Mouse (Mus musculus) adrenal gland (tissue): Measurements from ENCODE around the gene Krr1.
"Not testable (repeated sequence)": the region's sequence is repeated elsewhere in the genome, so short reads cannot be mapped to it uniquely, and the experiment has no call there.

Experiments used
- intact Hi-C: fragments of 180-260 bp; cut with DNase I; formaldehyde crosslinking; loops from one replicate; pipeline ENCODE4 v1.15.1; 2025

Krr1 gene

GRCm38 (mm10) chr10:111966394-111966793, 6.1 kb upstream of the Krr1 start:
- intact Hi-C loops, result no loop called here

DNA sequence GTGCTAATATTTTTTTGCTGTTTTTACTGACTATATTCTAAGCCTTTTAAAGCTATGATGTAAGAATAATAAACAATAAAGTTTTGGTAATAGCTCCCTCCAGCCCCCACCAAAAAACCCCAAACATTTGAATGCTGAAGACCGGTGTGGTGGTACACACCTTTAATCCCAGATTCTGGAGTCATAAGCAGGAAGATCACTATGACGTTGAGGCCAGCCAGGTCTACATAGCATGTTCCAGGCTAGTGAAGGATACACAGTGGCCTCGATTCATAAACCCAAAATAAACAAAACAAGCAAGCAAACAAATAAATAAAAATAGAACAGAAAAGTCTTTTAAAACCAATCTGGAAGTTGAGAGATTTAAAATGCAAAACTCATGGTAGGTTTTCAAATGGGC, 535 bp upstream of the Krr1 start:
- intact Hi-C loops, result no loop called here

DNA sequence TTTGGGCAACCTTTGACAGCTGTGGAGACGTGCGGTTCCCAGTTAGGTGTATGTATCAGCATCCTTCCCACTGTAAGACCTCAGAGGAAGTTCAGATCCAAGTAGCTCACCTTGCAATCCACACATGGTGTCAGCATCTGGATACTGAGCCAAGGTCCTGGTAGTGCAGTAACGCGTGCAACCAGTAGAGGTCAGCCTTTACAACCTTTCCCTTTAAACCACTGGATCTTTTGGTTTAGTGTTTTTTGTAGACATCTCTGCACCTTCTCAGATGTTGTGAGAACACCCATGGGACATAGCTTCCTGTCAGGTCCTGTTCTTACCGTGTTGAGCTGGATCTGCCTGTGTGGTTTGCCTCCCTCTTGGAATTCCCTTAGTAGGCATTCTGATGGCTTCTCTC, 5.1 kb downstream of the Krr1 start:
- intact Hi-C loops, result loop anchor here (5.0 kb wide), 1 partner anchor 130 kb away; no protein-coding TSS in a partner anchor

GRCm38 (mm10) chr10:111983070-111983469, 10.6 kb downstream of the Krr1 start:
- intact Hi-C loops, result no loop called here

GRCm38 (mm10) chr10:111986453-111986852, 14.0 kb downstream of the Krr1 start:
- intact Hi-C loops, result no loop called here

- intact Hi-C loops, result no loop called here
Observed at GRCm38 (mm10) chr10:111995803-111996548, 23.5 kb downstream of the Krr1 start.

GRCm38 (mm10) chr10:111996549-111996904, 24.1 kb downstream of the Krr1 start:
- intact Hi-C loops, result no loop called here

DNA sequence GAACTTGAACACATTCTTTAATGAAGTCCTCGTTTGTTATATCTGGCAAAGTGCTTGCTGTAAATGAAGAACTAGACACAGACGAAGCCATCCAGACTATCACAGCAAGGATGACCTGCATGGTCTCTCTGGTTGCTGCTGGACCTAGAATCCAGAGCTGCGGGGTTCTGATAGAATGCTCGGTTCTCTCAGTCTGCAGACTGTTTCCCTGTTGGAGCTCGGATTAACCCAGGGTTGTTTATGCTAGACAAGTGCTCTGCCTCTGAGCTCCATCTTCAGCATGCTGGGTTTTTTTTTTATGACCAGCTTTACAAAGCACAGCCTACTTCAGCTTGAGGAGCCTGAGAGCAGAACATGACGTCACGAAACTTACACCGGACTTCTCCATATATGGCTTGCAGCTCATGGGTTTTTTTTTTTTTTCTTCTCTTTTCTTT, 24.5 kb downstream of the Krr1 start:
- intact Hi-C loops, result no loop called here

GRCm38 (mm10) chr10:111997671-111998070, 25.2 kb downstream of the Krr1 start:
- intact Hi-C loops, result no loop called here

DNA sequence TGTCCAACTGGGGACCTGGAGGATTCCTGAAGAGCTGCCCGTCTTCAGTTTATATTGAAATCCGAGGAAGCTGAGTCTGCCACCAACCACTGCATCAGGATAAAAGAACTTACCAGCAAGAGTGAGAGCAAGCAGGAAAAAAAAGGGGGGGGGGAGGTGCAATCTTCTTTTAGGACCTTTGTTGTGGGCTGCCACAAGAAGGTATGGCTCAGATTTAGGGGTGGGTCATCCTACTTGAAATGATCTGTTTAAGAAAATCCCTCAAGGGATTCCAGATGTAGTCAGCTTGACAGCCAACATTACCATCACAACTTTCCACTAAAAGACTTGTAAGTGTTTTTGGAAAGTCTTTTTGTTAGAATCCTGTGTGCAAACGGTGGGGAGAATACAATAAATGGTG, 27.3 kb downstream of the Krr1 start:
- intact Hi-C loops, result no loop called here

DNA sequence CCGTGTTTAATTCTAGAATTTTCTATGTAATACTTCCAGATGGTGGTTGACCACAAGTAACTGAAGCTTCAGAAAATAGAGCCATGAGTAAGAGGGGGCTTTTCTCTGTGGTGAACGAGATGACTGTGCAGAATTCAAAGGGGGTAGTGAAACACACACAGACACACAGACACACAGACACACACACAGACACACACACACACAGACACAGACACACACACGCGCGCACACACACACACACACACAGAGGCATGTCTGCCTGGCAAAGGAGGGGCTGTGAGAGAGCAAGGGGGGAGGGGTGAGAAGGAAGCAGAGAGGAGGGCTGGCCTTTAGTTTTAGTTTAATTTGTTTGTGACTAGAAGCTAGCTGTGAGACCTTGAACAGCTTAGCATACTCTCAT, 28.1 kb downstream of the Krr1 start:
- intact Hi-C loops, result no loop called here

- intact Hi-C loops, result no loop called here
Observed at GRCm38 (mm10) chr10:112001350-112001749, 28.9 kb downstream of the Krr1 start.

- intact Hi-C loops, result no loop called here
Observed at GRCm38 (mm10) chr10:112001756-112002520, 29.5 kb downstream of the Krr1 start.

- intact Hi-C loops, result no loop called here
Observed at GRCm38 (mm10) chr10:112002544-112003215, 30.2 kb downstream of the Krr1 start, which contains the start of gene Glipr1. Gene Glipr1 (minus strand): TSS chr10:112002631.

DNA sequence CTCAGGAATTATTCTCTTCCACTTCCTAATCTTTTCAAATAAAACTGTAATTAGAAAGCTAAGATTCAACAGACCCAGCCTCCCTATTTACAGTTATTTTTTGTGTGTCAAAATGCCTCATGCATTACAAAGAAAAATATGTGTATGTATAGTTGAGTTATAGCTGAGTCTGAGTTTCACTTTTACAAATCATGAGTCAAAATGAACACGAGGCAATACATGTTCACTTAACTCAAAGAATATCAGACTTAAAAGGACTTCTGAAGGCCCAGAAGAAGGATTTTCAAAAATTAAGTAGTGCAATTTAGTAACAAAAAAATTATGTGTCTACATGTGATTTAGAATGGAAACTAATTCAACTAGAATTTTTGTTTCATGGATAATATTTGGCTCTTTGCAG, 37.0 kb downstream of the Krr1 start:
- intact Hi-C loops, result not testable (repeated sequence)

GRCm38 (mm10) chr10:112023585-112023984, 51.1 kb downstream of the Krr1 start:
- intact Hi-C loops, result loop anchor here (2.0 kb wide), 1 partner anchor 179 kb away; no protein-coding TSS in a partner anchor

DNA sequence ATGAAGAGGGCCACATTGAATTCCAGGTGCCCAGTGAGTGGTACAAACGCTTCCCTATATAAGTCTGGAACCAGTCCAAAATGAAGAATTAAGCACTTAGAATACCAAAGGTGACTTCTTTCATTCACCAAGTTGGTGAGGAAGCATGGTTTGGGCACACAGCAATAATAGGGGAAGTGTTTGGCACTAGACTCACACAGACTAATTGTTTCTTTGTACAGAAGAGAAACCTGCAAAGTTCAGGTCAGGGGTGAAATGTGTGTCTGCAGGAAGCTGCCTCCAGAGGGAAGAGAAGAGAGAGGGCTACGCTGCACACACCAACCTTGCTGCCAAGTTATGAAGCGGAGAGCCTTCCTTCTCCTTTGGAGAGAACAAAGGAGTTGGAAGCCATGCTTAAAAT, 56.2 kb downstream of the Krr1 start:
- intact Hi-C loops, result not testable (repeated sequence)
